ENCODE assay signal across 15 mouse cellular contexts in genomic region chr5:76791280-76791679, GRCm38 (mm10).
"Had no signal": no experiment of that assay in that cellular context is flagged by ENCODE, and none has a peak within 500 bp of the region (broad histone marks: within the 10 kb centered on the region; RNA-seq: fewer than 3 reads in every experiment).

No protein-coding gene starts in this region.

- H3K9ac ChIP-seq: neural tube, embryonic 15.5 days; stomach, embryonic 15.5 days had no signal

- H3K36me3 ChIP-seq: stomach, embryonic 15.5 days had no signal

- H3K4me2 ChIP-seq: neural tube, embryonic 15.5 days; stomach, embryonic 15.5 days had no signal

- H3K4me3 ChIP-seq: neural tube, embryonic 15.5 days; stomach, embryonic 15.5 days had no signal

- H3K9me3 ChIP-seq: neural tube, embryonic 15.5 days; stomach, embryonic 15.5 days had no signal

- H3K27ac ChIP-seq: neural tube, embryonic 15.5 days; stomach, embryonic 15.5 days; stomach, postnatal 0 days had no signal

- H3K27me3 ChIP-seq: neural tube, embryonic 15.5 days; stomach, embryonic 15.5 days had no signal

- DNase-seq: retina, postnatal 1 day; right cerebral cortex, adult 18-20 months; right cerebral cortex, postnatal 14 days; right cerebral cortex, postnatal 25 days; right cerebral cortex, postnatal 4 days; spleen, adult 18-20 months; thymus, adult 18-20 months; thymus, adult 2 months; thymus, postnatal 14 days; thymus, postnatal 25 days; thymus, postnatal 36 days; thymus, postnatal 4 days had no signal

- H3K4me1 ChIP-seq: neural tube, embryonic 15.5 days; stomach, embryonic 15.5 days had no signal
